Mouse (Mus musculus) midbrain, embryonic 16.5 days (tissue): ENCODE data around the gene Ube2z. TPM values are rescaled to one million over a fixed set of nuclear protein-coding genes. Genes with fewer than 3 reads are reported as not detected.

Experiments
- ATAC-seq: fragments of 200-750 bp; cut with Nextera tagmentation; 2 replicates; pipeline ENCODE4 v1.8.0; 2017; ENCODE audit warnings: moderate TSS enrichment
- H3K27ac ChIP-seq: fragments of 300-500 bp; sonication (generic); 2 replicates; pipeline ENCODE4 v1.5.1; 2014; ENCODE audit warnings: mild to moderate bottlenecking, low read length, mixed read lengths
- H3K27me3 ChIP-seq: fragments of 300-500 bp; sonication (generic); 2 replicates; pipeline ENCODE4 v1.6.1; 2014; ENCODE audit warnings: low read depth, low read length, mixed read lengths; ENCODE audit not compliant: control insufficient read depth, insufficient read depth
- H3K36me3 ChIP-seq: fragments of 300-500 bp; sonication (generic); 2 replicates; pipeline ENCODE4 v1.6.1; 2014; ENCODE audit warnings: mild to moderate bottlenecking, low read length, moderate library complexity, mixed read lengths; ENCODE audit not compliant: control insufficient read depth, insufficient read depth
- H3K4me1 ChIP-seq: fragments of 300-500 bp; sonication (generic); 2 replicates; pipeline ENCODE4 v1.6.1; 2014; ENCODE audit warnings: mild to moderate bottlenecking, low read length, mixed read lengths; ENCODE audit not compliant: control insufficient read depth, insufficient read depth
- H3K4me2 ChIP-seq: fragments of 300-500 bp; sonication (generic); 2 replicates; pipeline ENCODE4 v1.6.1; 2014; ENCODE audit warnings: mild to moderate bottlenecking, low read length, mixed read lengths
- H3K4me3 ChIP-seq: fragments of 300-500 bp; sonication (generic); 2 replicates; pipeline ENCODE4 v1.5.1; 2014; ENCODE audit warnings: low read depth, mild to moderate bottlenecking, low read length, moderate library complexity, mixed read lengths
- H3K9ac ChIP-seq: fragments of 300-500 bp; sonication (generic); 2 replicates; pipeline ENCODE4 v1.6.1; 2014; ENCODE audit warnings: low read depth, low read length, mixed read lengths
- H3K9me3 ChIP-seq: fragments of 300-500 bp; sonication (generic); replicated peaks from 2 replicates; pipeline ENCODE4 v1.6.1; 2014; ENCODE audit warnings: mild to moderate bottlenecking, low read length, mixed read lengths; ENCODE audit not compliant: control insufficient read depth, poor library complexity, severe bottlenecking
- WGBS: fragments of 180-500 bp; shearing (Covaris S2); extraction: QIAGEN DNeasy Blood & Tissue Kit; methylation state at CpG from one replicate; pipeline ENCODE4 v1.1.7; 2014; 5-methylcytosine and 5-hydroxymethylcytosine counted together
- polyA plus RNA-seq: library from polyadenylated mRNA; unstranded; fragments of >200 nt; fragmentation: Nextera tagmentation; extraction: Ambion mirVana; gene quantifications from 2 replicates; pipeline ENCODE4 v1.2.1, GENCODE M21; 2015

Ube2z gene
- polyA plus RNA-seq, 1 experiment from 2014 or later: 40.8 TPM

DNA sequence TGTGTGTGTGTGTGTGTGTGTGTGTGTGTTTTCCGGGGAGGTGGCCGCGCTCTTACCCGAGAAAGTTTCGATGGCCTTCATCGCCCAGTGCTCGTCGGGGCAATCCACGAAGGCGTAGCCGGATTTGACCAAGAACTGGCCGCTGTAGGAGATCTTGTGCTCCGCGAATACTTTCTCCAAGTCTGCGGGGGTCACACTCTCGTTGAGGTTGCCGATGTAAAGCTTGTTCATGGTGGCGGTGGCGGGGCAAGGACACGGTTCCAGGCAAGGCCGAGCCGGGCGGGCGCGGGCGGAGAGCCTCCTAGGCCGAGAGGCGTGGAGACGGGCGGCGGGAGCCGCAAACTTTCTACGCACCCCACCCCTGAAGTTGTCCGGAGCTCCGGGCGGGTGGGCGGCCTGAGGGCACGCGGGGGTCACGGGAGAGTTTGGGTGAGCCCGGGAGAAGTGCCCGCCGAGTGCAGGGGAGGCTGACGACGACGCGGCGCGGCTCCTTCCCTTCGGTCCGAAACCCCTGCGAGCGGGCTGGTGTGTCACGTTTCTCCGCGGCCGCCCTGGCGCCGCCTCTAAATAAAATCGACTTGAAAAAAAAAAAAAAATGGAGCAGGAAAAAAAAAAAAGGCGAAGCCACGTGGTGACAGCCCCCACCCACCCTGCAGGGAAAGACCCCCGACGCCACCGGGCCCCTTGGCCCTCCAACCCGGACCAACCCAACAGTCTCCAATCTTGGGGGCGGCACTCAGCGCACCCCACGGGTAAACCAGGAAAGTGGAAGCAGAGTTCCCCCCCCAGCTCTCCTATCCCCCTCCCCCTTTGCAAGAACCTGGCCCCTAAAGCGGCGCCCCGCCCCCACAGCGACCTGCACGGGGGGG, 59.6 kb downstream of the Ube2z start, which contains the start of gene Igf2bp1:
Gene Igf2bp1 (minus strand): TSS at position 538 of the 869 bp plus-strand sequence.
- H3K36me3 ChIP-seq: no peaks in the 10 kb centered on the region
- peaks cover 27% of the 10 kb centered on the region for H3K4me1 ChIP-seq
- peak; percentile 54; the same call in 1 of the 2 replicates for ATAC-seq
- H3K27ac ChIP-seq: peak within 1 kb of the TSS; percentile 79
- WGBS: under 1% methylated on average over 65 of the region's 74 CpGs
- no peaks in the 10 kb centered on the region for H3K9me3 ChIP-seq
- peak within 1 kb of the TSS; percentile 75 for H3K9ac ChIP-seq
- H3K4me2 ChIP-seq: peak within 1 kb of the TSS; percentile 87
- H3K4me3 ChIP-seq: peak within 1 kb of the TSS; percentile 48
- no peaks in the 10 kb centered on the region for H3K27me3 ChIP-seq

- Histone ChIP-seq H3K9ac (peak overlapping the region; percentile 74), H3K27ac (peak overlapping the region; percentile 79), H3K27me3 (no peaks in the 10 kb centered on the region), H3K9me3 (no peaks in the 10 kb centered on the region), H3K4me2 (peak overlapping the region; percentile 87), H3K36me3 (no peaks in the 10 kb centered on the region), H3K4me3 (peak overlapping the region; percentile 48), H3K4me1 (peaks cover 27% of the 10 kb centered on the region)
- ATAC-seq: peak; percentile 39
- WGBS: under 1% methylated on average over 50 of the region's 57 CpGs
Measured at GRCm38 (mm10) chr11:96004793-96005402, 60.3 kb downstream of the Ube2z start.

- H3K4me1 ChIP-seq: peaks cover 27% of the 10 kb centered on the region
- no peak for ATAC-seq
- peak overlapping the region; percentile 48 for H3K4me3 ChIP-seq
- H3K4me2 ChIP-seq: peak overlapping the region; percentile 87
- H3K36me3 ChIP-seq: no peaks in the 10 kb centered on the region
- H3K27me3 ChIP-seq: no peaks in the 10 kb centered on the region
- WGBS: 2% methylated on average over 27 of the region's 32 CpGs
- H3K9me3 ChIP-seq: no peaks in the 10 kb centered on the region
- H3K27ac ChIP-seq: peak overlapping the region; percentile 79
- peak overlapping the region; percentile 74 for H3K9ac ChIP-seq
Measured at GRCm38 (mm10) chr11:96003969-96004792, 61.0 kb downstream of the Ube2z start.

DNA sequence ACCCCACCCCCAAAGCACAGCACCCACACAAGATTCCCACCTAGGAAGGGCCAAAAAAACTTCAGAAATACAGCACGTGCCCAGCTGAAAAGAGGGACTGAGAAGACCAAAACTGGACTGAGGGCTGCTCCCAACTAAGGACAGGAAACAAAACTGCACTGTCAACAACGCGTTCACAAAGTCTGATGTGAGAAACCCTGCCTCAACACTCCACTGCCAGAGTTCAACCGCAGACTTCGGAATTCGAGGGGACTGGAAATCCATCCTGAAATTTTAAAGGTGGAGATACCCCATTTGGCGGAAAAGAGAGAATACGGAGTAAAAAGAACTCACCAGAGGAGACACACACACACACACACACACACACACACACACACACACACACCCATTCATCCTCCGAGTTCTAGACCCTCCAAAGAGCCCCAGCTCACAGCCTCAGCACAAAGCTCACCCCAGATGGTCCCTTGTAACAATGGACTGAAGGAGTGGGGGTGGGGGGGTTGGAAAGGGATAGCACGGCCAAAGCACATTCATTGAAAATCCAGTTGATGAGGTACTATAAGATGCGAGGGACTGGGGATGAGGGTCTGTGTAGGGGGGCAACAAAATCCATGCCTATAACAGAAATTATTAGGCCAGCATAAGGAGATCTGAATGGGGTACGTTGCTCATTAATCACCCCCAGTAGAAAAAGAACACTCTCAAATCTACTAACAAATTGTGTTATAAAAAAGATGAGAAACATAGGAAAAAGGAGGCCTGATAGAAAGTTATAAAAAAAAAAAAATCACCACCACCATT, 61.9 kb downstream of the Ube2z start:
- no peak overlapping the region; the same call in 1 of the 2 replicates for H3K9ac ChIP-seq
- no peaks in the 10 kb centered on the region for H3K36me3 ChIP-seq
- peaks cover 27% of the 10 kb centered on the region for H3K4me1 ChIP-seq
- WGBS: 6% methylated on average over 12 of the region's 12 CpGs
- no peak for ATAC-seq
- H3K9me3 ChIP-seq: no peaks in the 10 kb centered on the region
- peak overlapping the region; percentile 21 for H3K4me3 ChIP-seq
- H3K27ac ChIP-seq: no peak overlapping the region
- peak overlapping the region; percentile 48 for H3K4me2 ChIP-seq
- no peaks in the 10 kb centered on the region for H3K27me3 ChIP-seq

Other genes starting within 250 kb of the Ube2z start
- gene Phospho1, start 240.9 kb downstream of the Ube2z start, polyA plus RNA-seq: 0.43 and 0.45 TPM in 2 replicates
- gene Gngt2, start 228.2 kb downstream of the Ube2z start, polyA plus RNA-seq: 2.6 TPM in 2 replicates
- gene Abi3, start 222.9 kb downstream of the Ube2z start, polyA plus RNA-seq: 1.2 and 1.9 TPM in 2 replicates
- gene B4galnt2, start 150.5 kb downstream of the Ube2z start, polyA plus RNA-seq: not detected in 2 replicates
- gene Igf2bp1, start 59.4 kb downstream of the Ube2z start, polyA plus RNA-seq: 6.2 and 9.5 TPM in 2 replicates
- not detected in 2 replicates for gene Gip, start 40.8 kb downstream of the Ube2z start, polyA plus RNA-seq
- gene Snf8, start 30.5 kb downstream of the Ube2z start, polyA plus RNA-seq: 129 and 130 TPM in 2 replicates
- gene Atp5g1, start 10.3 kb upstream of the Ube2z start, polyA plus RNA-seq: 536 and 561 TPM in 2 replicates
- gene Calcoco2, start 46.6 kb upstream of the Ube2z start, polyA plus RNA-seq: 0.17 TPM in 1 of 2 replicates, not detected in the other
- 0.31 and 0.35 TPM in 2 replicates for gene Ttll6, start 68.4 kb upstream of the Ube2z start, polyA plus RNA-seq
- not detected in 2 replicates for gene Hoxb13, start 128.9 kb upstream of the Ube2z start, polyA plus RNA-seq
- not detected in 2 replicates for gene Hoxb9, start 206.1 kb upstream of the Ube2z start, polyA plus RNA-seq
- gene Hoxb8, start 216.5 kb upstream of the Ube2z start, polyA plus RNA-seq: not detected in 2 replicates
- gene Hoxb7, start 221.2 kb upstream of the Ube2z start, polyA plus RNA-seq: not detected in 2 replicates
- gene Hoxb6, start 227.1 kb upstream of the Ube2z start, polyA plus RNA-seq: not detected in 2 replicates
- gene Hoxb5, start 237.9 kb upstream of the Ube2z start, polyA plus RNA-seq: 0.14 TPM in 1 of 2 replicates, not detected in the other